Mouse (Mus musculus) brain, embryonic 14.5 days (tissue): ENCODE measurements around the gene Tstd2.

ENCODE experiments used
- CTCF ChIP-seq: fragments of 200-500 bp; IDR thresholded peaks from 2 replicates; pipeline ENCODE4 v1.5.1; 2012; ENCODE audit warnings: inconsistent platforms, mild to moderate bottlenecking, moderate library complexity, borderline replicate concordance; ENCODE audit not compliant: insufficient read depth, insufficient read length; ENCODE audit errors: extremely low read depth
- POLR2A ChIP-seq: fragments of 200-500 bp; IDR thresholded peaks from 2 replicates; pipeline ENCODE4 v1.6.1; 2012; ENCODE audit warnings: mild to moderate bottlenecking, inconsistent platforms, borderline replicate concordance; ENCODE audit not compliant: poor library complexity, insufficient read depth, insufficient read length, severe bottlenecking; ENCODE audit errors: extremely low read depth

GRCm38 (mm10) chr4:46119514-46120094, 18.9 kb downstream of the Tstd2 start:
- no peak for TF ChIP-seq CTCF
- no peak for TF ChIP-seq POLR2A
